Mouse (Mus musculus) small intestine, adult 2 months (tissue): ENCODE measurements at regions not wholly inside any gene's neighbourhood (a gene's known extent, or its start where the extent isn't known, plus 50 kb on each side); places are given as distances from the start of the nearest gene placed in this dataset.
A peak's percentile ranks its signal among the peaks of the same experiment; 100 is the strongest.

ENCODE experiments used
- H3K27ac ChIP-seq: fragments of 200-500 bp; 2 replicates; pipeline ENCODE4 v1.5.1; 2012; ENCODE audit warnings: low read depth, low read length, control low read depth, inconsistent platforms; ENCODE audit not compliant: insufficient read depth
- H3K27me3 ChIP-seq: fragments of 200-500 bp; 2 replicates; pipeline ENCODE4 v1.6.1; 2012; ENCODE audit warnings: mild to moderate bottlenecking, moderate library complexity, low read length, inconsistent platforms; ENCODE audit not compliant: control insufficient read depth, insufficient read depth
- H3K36me3 ChIP-seq: fragments of 200-500 bp; 2 replicates; pipeline ENCODE4 v1.6.1; 2012; ENCODE audit warnings: mild to moderate bottlenecking, low read length, control low read depth, inconsistent platforms; ENCODE audit not compliant: control insufficient read depth, insufficient read depth
- H3K4me1 ChIP-seq: fragments of 200-500 bp; 2 replicates; pipeline ENCODE4 v1.6.1; 2012; ENCODE audit warnings: low read length, inconsistent platforms, mixed read lengths; ENCODE audit not compliant: control insufficient read depth, insufficient read depth, insufficient read length
- H3K4me3 ChIP-seq: fragments of 200-500 bp; 2 replicates; pipeline ENCODE4 v1.5.1; 2012; ENCODE audit warnings: low read depth, mild to moderate bottlenecking, control low read depth, inconsistent platforms, low read length, moderate library complexity
- CTCF ChIP-seq: fragments of 200-500 bp; IDR thresholded peaks from 2 replicates; pipeline ENCODE4 v1.5.1; 2012; ENCODE audit warnings: low read depth, mild to moderate bottlenecking, control low read depth, inconsistent platforms, low read length, moderate library complexity, mixed read lengths; ENCODE audit not compliant: insufficient replicate concordance, insufficient read length; ENCODE audit errors: extremely low read depth
- POLR2A ChIP-seq: fragments of 200-500 bp; IDR thresholded peaks from 2 replicates; pipeline ENCODE4 v1.6.1; 2012; ENCODE audit warnings: low read depth, mild to moderate bottlenecking, control low read depth, inconsistent platforms, low read length, moderate library complexity
- WGBS: fragments of 180-500 bp; shearing (Covaris S2); methylation state at CpG from one replicate; pipeline ENCODE4 v1.1.7; 2018; 5-methylcytosine and 5-hydroxymethylcytosine counted together

- Histone ChIP-seq H3K4me1 (peaks cover 8% of the 10 kb centered on the region; the same call in 1 of the 2 replicates), H3K27me3 (no peaks in the 10 kb centered on the region), H3K27ac (peak overlapping the region; percentile 20; the same call in 1 of the 2 replicates), H3K4me3 (no peak overlapping the region), H3K36me3 (no peaks in the 10 kb centered on the region)
- TF ChIP-seq CTCF (no peak), POLR2A (no peak)
- WGBS, result 77% methylated on average over 14 of the region's 14 CpGs
Observed at GRCm38 (mm10) chr10:84056323-84057169, 333.9 kb downstream of the 1500009L16Rik start.

- WGBS, result 94% methylated on average over 2 of the region's 2 CpGs
- Histone ChIP-seq H3K36me3 (no peaks in the 10 kb centered on the region), H3K27me3 (no peaks in the 10 kb centered on the region), H3K4me1 (peaks cover 8% of the 10 kb centered on the region; the same call in 1 of the 2 replicates), H3K27ac (no peak overlapping the region), H3K4me3 (no peak overlapping the region)
- no peak for TF ChIP-seq CTCF
- TF ChIP-seq POLR2A, result no peak
Observed at GRCm38 (mm10) chr10:84058301-84058700, 335.6 kb downstream of the 1500009L16Rik start.

- H3K27ac ChIP-seq, result no peak overlapping the region
- no peak overlapping the region for H3K4me3 ChIP-seq
- TF ChIP-seq POLR2A, result no peak
- no peak for TF ChIP-seq CTCF
- H3K4me1 ChIP-seq, result peaks cover 8% of the 10 kb centered on the region; the same call in 1 of the 2 replicates
- H3K27me3 ChIP-seq, result no peaks in the 10 kb centered on the region
- 89% methylated on average over 9 of the region's 9 CpGs for WGBS
- no peaks in the 10 kb centered on the region for H3K36me3 ChIP-seq
Observed at GRCm38 (mm10) chr10:84059646-84060491, 337.2 kb downstream of the 1500009L16Rik start.

GRCm38 (mm10) chr10:84060492-84061218 is 338.0 kb downstream of the 1500009L16Rik start:
- Histone ChIP-seq H3K27ac (no peak overlapping the region), H3K27me3 (no peaks in the 10 kb centered on the region), H3K4me3 (no peak overlapping the region), H3K36me3 (no peaks in the 10 kb centered on the region), H3K4me1 (peaks cover 8% of the 10 kb centered on the region; the same call in 1 of the 2 replicates)
- TF ChIP-seq CTCF (no peak), POLR2A (no peak)
- WGBS, result 7% methylated on average over 7 of the region's 7 CpGs

- no peaks in the 10 kb centered on the region for H3K4me1 ChIP-seq
- H3K27ac ChIP-seq, result no peak overlapping the region
- no peak overlapping the region for H3K4me3 ChIP-seq
- TF ChIP-seq CTCF, result no peak
- no peak for TF ChIP-seq POLR2A
- no peaks in the 10 kb centered on the region for H3K27me3 ChIP-seq
- 55% methylated on average over 4 of the region's 4 CpGs for WGBS
- no peaks in the 10 kb centered on the region for H3K36me3 ChIP-seq
Observed at GRCm38 (mm10) chr10:84067052-84067650, 344.5 kb downstream of the 1500009L16Rik start.

- no peaks in the 10 kb centered on the region for H3K36me3 ChIP-seq
- no peak overlapping the region for H3K27ac ChIP-seq
- TF ChIP-seq CTCF (no peak), POLR2A (no peak)
- no peak overlapping the region for H3K4me3 ChIP-seq
- H3K27me3 ChIP-seq, result no peaks in the 10 kb centered on the region
- 76% methylated on average over 9 of the region's 9 CpGs for WGBS
- no peaks in the 10 kb centered on the region for H3K4me1 ChIP-seq
Observed at GRCm38 (mm10) chr10:84069806-84070205, 347.1 kb downstream of the 1500009L16Rik start.
